Comparison of ENCODE assay signal across 13 mouse cellular contexts in genomic region chr4:45047956-45048355, GRCm38 (mm10). TPM values are rescaled to one million over a fixed set of nuclear protein-coding genes. Genes with fewer than 3 reads are reported as not detected.
A peak's percentile ranks its signal among the peaks of the same experiment; 100 is the strongest.
DNase-seq lines count a peak whose midpoint lies in the region; ATAC-seq lines count a peak whose summit lies in the region.
"Had no signal": no experiment of that assay in that cellular context is flagged by ENCODE, and none has a peak within 500 bp of the region (broad histone marks: within the 10 kb centered on the region; RNA-seq: fewer than 3 reads in every experiment).

No protein-coding gene starts in this region.

- H3K4me3 ChIP-seq in hindbrain, embryonic 13.5 days, result no peak overlapping the region
- H3K4me3 ChIP-seq in hindbrain, embryonic 12.5 days, result no peak overlapping the region
- no peak overlapping the region for H3K4me3 ChIP-seq in hindbrain, embryonic 16.5 days (ENCODE audit: low read length)

- H3K9me3 ChIP-seq in hindbrain, embryonic 13.5 days, result no peaks in the 10 kb centered on the region
- no peaks in the 10 kb centered on the region for H3K9me3 ChIP-seq in hindbrain, embryonic 12.5 days (replicated peaks)
- H3K9me3 ChIP-seq in hindbrain, embryonic 16.5 days (ENCODE audit: control insufficient read depth, low read length), result no peaks in the 10 kb centered on the region

- 77% methylated on average over 9 of the region's 9 CpGs for WGBS in hindbrain, embryonic 13.5 days
- 82% methylated on average over 9 of the region's 9 CpGs for WGBS in hindbrain, embryonic 12.5 days
- WGBS in hindbrain, embryonic 16.5 days, result 68% methylated on average over 9 of the region's 9 CpGs

- H3K27me3 ChIP-seq in hindbrain, embryonic 13.5 days, result no peaks in the 10 kb centered on the region
- no peaks in the 10 kb centered on the region for H3K27me3 ChIP-seq in hindbrain, embryonic 12.5 days
- H3K27me3 ChIP-seq in hindbrain, embryonic 16.5 days (replicated peaks; ENCODE audit: control insufficient read depth, insufficient read depth, low read length), result no peaks in the 10 kb centered on the region

- peak overlapping the region; percentile 71 for H3K27ac ChIP-seq in hindbrain, embryonic 13.5 days
- no peak overlapping the region for H3K27ac ChIP-seq in hindbrain, embryonic 12.5 days
- 0 out of 2 replicates have a peak overlapping the region, but pooled peaks have one; percentile 11 for H3K27ac ChIP-seq in hindbrain, embryonic 16.5 days (ENCODE audit: low read depth, low read length)
- H3K27ac ChIP-seq: liver, embryonic 14.5 days; macrophage had no signal

- no peak overlapping the region for H3K4me2 ChIP-seq in hindbrain, embryonic 13.5 days
- H3K4me2 ChIP-seq in hindbrain, embryonic 12.5 days (replicated peaks), result no peak overlapping the region
- H3K4me2 ChIP-seq in hindbrain, embryonic 16.5 days (ENCODE audit: low read length), result no peak overlapping the region

- H3K36me3 ChIP-seq in hindbrain, embryonic 13.5 days, result peaks cover 80% of the 10 kb centered on the region
- peaks cover 55% of the 10 kb centered on the region for H3K36me3 ChIP-seq in hindbrain, embryonic 12.5 days
- H3K36me3 ChIP-seq in hindbrain, embryonic 16.5 days (ENCODE audit: control insufficient read depth, insufficient read depth, low read length), result peaks cover 25% of the 10 kb centered on the region

- peak; percentile 36 to 43 for DNase-seq in cerebellum, postnatal 10 days
- DNase-seq in left cerebral cortex, postnatal 4 days, result peak; percentile 30
- no peak for DNase-seq in urinary bladder, postnatal 10 days (ENCODE audit: low spot score)
- DNase-seq: adrenal gland, postnatal 25 days; cerebellum, adult 8-10 months; kidney, adult 2 months had no signal

- no peak for ATAC-seq in cerebellum, adult (ENCODE audit: insufficient number of reproducible peaks, low FRiP score, low TSS enrichment)
- ATAC-seq in hindbrain, embryonic 13.5 days (ENCODE audit: low FRiP score), result no peak
- ATAC-seq in hindbrain, embryonic 12.5 days (ENCODE audit: low FRiP score), result no peak
- peak; percentile 43; the same call in 1 of the 2 replicates for ATAC-seq in hindbrain, embryonic 16.5 days
- ATAC-seq in erythroblast, adult 5-6 weeks (replicated peaks; ENCODE audit: low FRiP score, poor library complexity, severe bottlenecking), result no peak

- H3K4me1 ChIP-seq in hindbrain, embryonic 13.5 days (replicated peaks), result peaks cover 11% of the 10 kb centered on the region; the same call in 1 of the 2 replicates
- H3K4me1 ChIP-seq in hindbrain, embryonic 12.5 days, result no peaks in the 10 kb centered on the region
- no peaks in the 10 kb centered on the region for H3K4me1 ChIP-seq in hindbrain, embryonic 16.5 days (ENCODE audit: control insufficient read depth, insufficient read depth, low read depth, low read length)

- intact Hi-C loops in left cerebral cortex, postnatal 4 days (cut with DNase I), result no loop called here

- H3K9ac ChIP-seq in hindbrain, embryonic 13.5 days, result peak overlapping the region; percentile 29; the same call in 1 of the 2 replicates
- H3K9ac ChIP-seq in hindbrain, embryonic 12.5 days, result no peak overlapping the region
- no peak overlapping the region for H3K9ac ChIP-seq in hindbrain, embryonic 16.5 days (ENCODE audit: low read depth, low read length)
- H3K9ac ChIP-seq: liver, embryonic 14.5 days had no signal

RNA-seq across cellular contexts. Expression of gene Polr1e, which starts 29.6 kb away (rescaled TPM):
- polyA plus RNA-seq in hindbrain, embryonic 13.5 days (2015; fragmentation: Nextera tagmentation; extraction: Ambion mirVana), result 37.9 and 38.5 TPM in 2 replicates
- polyA plus RNA-seq in hindbrain, embryonic 12.5 days (2016; fragmentation: Nextera tagmentation; extraction: Ambion mirVana), result 38.6 and 46.9 TPM in 2 replicates
- 26.8 and 31.5 TPM in 2 replicates for polyA plus RNA-seq in hindbrain, embryonic 16.5 days (2015; fragmentation: Nextera tagmentation; extraction: Ambion mirVana)
- total RNA-seq in left cerebral cortex, postnatal 4 days (2021), result 10 to 100 TPM; 21.0 to 22.6 TPM
- total RNA-seq in erythroblast, adult 5-6 weeks (2015; ENCODE audit: low replicate concordance), result 10.4 and 17.9 TPM in 2 replicates
- total RNA-seq in erythroblast, adult 5-6 weeks (2017; ENCODE audit: low replicate concordance), result 8.1 and 9.8 TPM in 2 replicates

RNA-seq across cellular contexts. Expression of gene Zbtb5, which starts 35.7 kb away (rescaled TPM):
- polyA plus RNA-seq in hindbrain, embryonic 13.5 days (2015; fragmentation: Nextera tagmentation; extraction: Ambion mirVana), result 45.6 and 48.4 TPM in 2 replicates
- 51.0 and 53.1 TPM in 2 replicates for polyA plus RNA-seq in hindbrain, embryonic 12.5 days (2016; fragmentation: Nextera tagmentation; extraction: Ambion mirVana)
- 36.8 and 39.3 TPM in 2 replicates for polyA plus RNA-seq in hindbrain, embryonic 16.5 days (2015; fragmentation: Nextera tagmentation; extraction: Ambion mirVana)
- 10 to 100 TPM; 30.9 to 33.0 TPM for total RNA-seq in left cerebral cortex, postnatal 4 days (2021)
- 7.5 and 7.7 TPM in 2 replicates for total RNA-seq in erythroblast, adult 5-6 weeks (2015; ENCODE audit: low replicate concordance)
- total RNA-seq in erythroblast, adult 5-6 weeks (2017; ENCODE audit: low replicate concordance), result 9.4 and 10.0 TPM in 2 replicates

RNA-seq across cellular contexts. Expression of gene Fbxo10, which starts 36.4 kb away (rescaled TPM):
- 13.6 and 15.9 TPM in 2 replicates for polyA plus RNA-seq in hindbrain, embryonic 13.5 days (2015; fragmentation: Nextera tagmentation; extraction: Ambion mirVana)
- 17.5 and 17.6 TPM in 2 replicates for polyA plus RNA-seq in hindbrain, embryonic 12.5 days (2016; fragmentation: Nextera tagmentation; extraction: Ambion mirVana)
- polyA plus RNA-seq in hindbrain, embryonic 16.5 days (2015; fragmentation: Nextera tagmentation; extraction: Ambion mirVana), result 18.7 and 22.1 TPM in 2 replicates
- 10 to 100 TPM; 29.6 to 30.8 TPM for total RNA-seq in left cerebral cortex, postnatal 4 days (2021)
- total RNA-seq in erythroblast, adult 5-6 weeks (2015; ENCODE audit: low replicate concordance), result 2.1 and 7.1 TPM in 2 replicates
- total RNA-seq in erythroblast, adult 5-6 weeks (2017; ENCODE audit: low replicate concordance), result 4.0 and 5.5 TPM in 2 replicates

RNA-seq across cellular contexts. Expression of gene Tomm5, which starts 60.0 kb away (rescaled TPM):
- polyA plus RNA-seq in hindbrain, embryonic 13.5 days (2015; fragmentation: Nextera tagmentation; extraction: Ambion mirVana), result 159 and 163 TPM in 2 replicates
- polyA plus RNA-seq in hindbrain, embryonic 12.5 days (2016; fragmentation: Nextera tagmentation; extraction: Ambion mirVana), result 137 and 148 TPM in 2 replicates
- polyA plus RNA-seq in hindbrain, embryonic 16.5 days (2015; fragmentation: Nextera tagmentation; extraction: Ambion mirVana), result 154 and 185 TPM in 2 replicates
- total RNA-seq in left cerebral cortex, postnatal 4 days (2021), result 10 to 100 TPM; 54.3 to 60.2 TPM
- total RNA-seq in erythroblast, adult 5-6 weeks (2015; ENCODE audit: low replicate concordance), result 27.6 and 42.7 TPM in 2 replicates
- 14.1 and 28.4 TPM in 2 replicates for total RNA-seq in erythroblast, adult 5-6 weeks (2017; ENCODE audit: low replicate concordance)
